Mouse (Mus musculus) E14TG2a.4 (cell line): ENCODE measurements around the gene Bean1.

Source experiments
- H3K27me3 ChIP-seq: 2 replicates; pipeline ENCODE4 v1.6.1; 2014; ENCODE audit warnings: low read length, control low read depth; ENCODE audit not compliant: insufficient read depth
- H3K36me3 ChIP-seq: 2 replicates; pipeline ENCODE4 v1.6.1; 2014; ENCODE audit warnings: low read length, control low read depth; ENCODE audit not compliant: insufficient read depth
- H3K4me1 ChIP-seq: replicated peaks from 2 replicates; pipeline ENCODE4 v1.6.1; 2014; ENCODE audit warnings: low read depth, low read length, control low read depth
- H3K4me3 ChIP-seq: replicated peaks from 2 replicates; pipeline ENCODE4 v1.5.1; 2014; ENCODE audit warnings: mild to moderate bottlenecking, low read length
- H3K9me3 ChIP-seq: 2 replicates; pipeline ENCODE4 v1.6.1; 2014; ENCODE audit warnings: low read length, control low read depth
- CTCF ChIP-seq: conservative IDR thresholded peaks from 2 replicates; pipeline ENCODE4 v1.5.1; 2014; ENCODE audit warnings: low read length
- NANOG ChIP-seq: IDR thresholded peaks from 2 replicates; pipeline ENCODE4 v1.6.1; 2014; ENCODE audit warnings: borderline replicate concordance, low read length, mixed read lengths
- POU5F1 ChIP-seq: IDR thresholded peaks from 2 replicates; pipeline ENCODE4 v1.6.1; 2014; ENCODE audit warnings: low read length, borderline replicate concordance

Gene Bean1

GRCm38 (mm10) chr8:104170118-104171049 lies at the start of gene Bean1:
Gene Bean1, plus strand, starts transcription at chr8:104170442.
- Histone ChIP-seq H3K4me3 (peak within 1 kb of the TSS; percentile 82), H3K36me3 (no peaks in the 10 kb centered on the region), H3K4me1 (peaks cover 7% of the 10 kb centered on the region), H3K9me3 (0 out of 2 replicates have a peak, but pooled peaks cover 7% of the 10 kb centered on the region), H3K27me3 (peaks cover 74% of the 10 kb centered on the region)
- TF ChIP-seq CTCF (no peak), NANOG (no peak)

- no peaks in the 10 kb centered on the region for H3K36me3 ChIP-seq
- peaks cover 13% of the 10 kb centered on the region for H3K27me3 ChIP-seq
- no peaks in the 10 kb centered on the region for H3K4me1 ChIP-seq
- H3K4me3 ChIP-seq: no peak overlapping the region
- TF ChIP-seq CTCF (no peak), POU5F1 (no peak), NANOG (no peak)
- peaks cover 8% of the 10 kb centered on the region for H3K9me3 ChIP-seq
These were observed 48.4 kb upstream of the Bean1 start for GRCm38 (mm10) chr8:104121640-104122416.

GRCm38 (mm10) chr8:104123080-104123657 lies 47.1 kb upstream of the Bean1 start:
- TF ChIP-seq NANOG: no peak
- no peak for TF ChIP-seq CTCF
- TF ChIP-seq POU5F1: no peak

GRCm38 (mm10) chr8:104124534-104124933 lies 45.7 kb upstream of the Bean1 start:
- no peak for TF ChIP-seq NANOG
- no peak for TF ChIP-seq POU5F1
- TF ChIP-seq CTCF: no peak
- Histone ChIP-seq H3K36me3 (no peaks in the 10 kb centered on the region), H3K9me3 (no peaks in the 10 kb centered on the region), H3K4me3 (no peak overlapping the region), H3K4me1 (0 out of 2 replicates have a peak, but pooled peaks cover 4% of the 10 kb centered on the region), H3K27me3 (peaks cover 11% of the 10 kb centered on the region)

More at GRCm38 (mm10) chr8:104123080-104123657, 47.1 kb upstream of the Bean1 start:
- no peaks in the 10 kb centered on the region for H3K4me1 ChIP-seq
- no peak overlapping the region for H3K4me3 ChIP-seq
- H3K36me3 ChIP-seq: no peaks in the 10 kb centered on the region
- H3K27me3 ChIP-seq: peaks cover 11% of the 10 kb centered on the region
- peaks cover 4% of the 10 kb centered on the region; the same call in 1 of the 2 replicates for H3K9me3 ChIP-seq

- Histone ChIP-seq H3K4me3 (no peak overlapping the region), H3K27me3 (peaks cover 11% of the 10 kb centered on the region), H3K9me3 (no peaks in the 10 kb centered on the region), H3K4me1 (0 out of 2 replicates have a peak, but pooled peaks cover 4% of the 10 kb centered on the region), H3K36me3 (no peaks in the 10 kb centered on the region)
- no peak for TF ChIP-seq NANOG
- TF ChIP-seq CTCF: no peak
- TF ChIP-seq POU5F1: no peak
These were observed 42.9 kb upstream of the Bean1 start for GRCm38 (mm10) chr8:104127160-104127883.

- TF ChIP-seq NANOG (no peak), CTCF (no peak), POU5F1 (no peak)
- Histone ChIP-seq H3K9me3 (no peaks in the 10 kb centered on the region), H3K36me3 (no peaks in the 10 kb centered on the region), H3K4me3 (no peak overlapping the region), H3K27me3 (peaks cover 2% of the 10 kb centered on the region; the same call in 1 of the 2 replicates), H3K4me1 (0 out of 2 replicates have a peak, but pooled peaks cover 4% of the 10 kb centered on the region)
These were observed 39.3 kb upstream of the Bean1 start for GRCm38 (mm10) chr8:104130916-104131315.

- Histone ChIP-seq H3K4me1 (0 out of 2 replicates have a peak, but pooled peaks cover 4% of the 10 kb centered on the region), H3K27me3 (peaks cover 5% of the 10 kb centered on the region; the same call in 1 of the 2 replicates), H3K4me3 (no peak overlapping the region), H3K36me3 (no peaks in the 10 kb centered on the region), H3K9me3 (no peaks in the 10 kb centered on the region)
- no peak for TF ChIP-seq CTCF
- no peak for TF ChIP-seq POU5F1
- no peak for TF ChIP-seq NANOG
These were observed 38.7 kb upstream of the Bean1 start for GRCm38 (mm10) chr8:104131414-104131975.
